Mouse (Mus musculus) kidney, postnatal 0 days (tissue): ENCODE results near the gene Pabpn1l. TPM values are rescaled to one million over a fixed set of nuclear protein-coding genes. Genes with fewer than 3 reads are reported as not detected.
"Not testable (repeated sequence)": the region's sequence is repeated elsewhere in the genome, so short reads cannot be mapped to it uniquely, and the experiment has no call there.

Source experiments
- ATAC-seq: fragments of 200-750 bp; cut with Nextera tagmentation; replicated peaks from 2 replicates; pipeline ENCODE4 v1.8.0; 2017; ENCODE audit warnings: low read depth, moderate number of reproducible peaks, moderate TSS enrichment, moderate library complexity; ENCODE audit not compliant: low FRiP score
- DNase-seq: peaks from one replicate; pipeline ENCODE4 v3.0.0-alpha.2; 2016; ENCODE audit warnings: low spot score
- H3K27ac ChIP-seq: fragments of 300-500 bp; sonication (generic); 2 replicates; pipeline ENCODE4 v1.5.1; 2014; ENCODE audit warnings: mild to moderate bottlenecking
- H3K27me3 ChIP-seq: fragments of 300-500 bp; sonication (generic); 2 replicates; pipeline ENCODE4 v1.6.1; 2014; ENCODE audit warnings: low read length, mixed read lengths; ENCODE audit not compliant: insufficient read depth
- H3K36me3 ChIP-seq: fragments of 300-500 bp; sonication (generic); 2 replicates; pipeline ENCODE4 v1.6.1; 2014; ENCODE audit warnings: low read length, mixed read lengths; ENCODE audit not compliant: insufficient read depth
- H3K4me1 ChIP-seq: fragments of 300-500 bp; sonication (generic); replicated peaks from 2 replicates; pipeline ENCODE4 v1.6.1; 2014; ENCODE audit warnings: antibody characterized with exemption, low read length, mixed read lengths; ENCODE audit not compliant: insufficient read depth
- H3K4me2 ChIP-seq: fragments of 300-500 bp; sonication (generic); 2 replicates; pipeline ENCODE4 v1.6.1; 2014; ENCODE audit warnings: mild to moderate bottlenecking, low read length, moderate library complexity, mixed read lengths
- H3K4me3 ChIP-seq: fragments of 300-500 bp; sonication (generic); replicated peaks from 2 replicates; pipeline ENCODE4 v1.5.1; 2014; ENCODE audit warnings: low read depth, low read length
- H3K9ac ChIP-seq: fragments of 300-500 bp; sonication (generic); 2 replicates; pipeline ENCODE4 v1.6.1; 2014; ENCODE audit warnings: low read depth, low read length
- H3K9me3 ChIP-seq: fragments of 300-500 bp; sonication (generic); replicated peaks from 2 replicates; pipeline ENCODE4 v1.6.1; 2016; ENCODE audit warnings: low read length, inconsistent platforms, mixed read lengths
- CTCF ChIP-seq: IDR thresholded peaks from 2 replicates; pipeline ENCODE4 v1.5.1; 2016; ENCODE audit warnings: antibody characterized with exemption, low read depth, mild to moderate bottlenecking, moderate library complexity
- WGBS: fragments of 180-500 bp; shearing (Covaris S2); extraction: QIAGEN DNeasy Blood & Tissue Kit; methylation state at CpG from one replicate; pipeline ENCODE4 v1.1.7; 2014; 5-methylcytosine and 5-hydroxymethylcytosine counted together
- polyA plus RNA-seq: library from polyadenylated mRNA; unstranded; fragments of >200 nt; fragmentation: Nextera tagmentation; extraction: Ambion mirVana; gene quantifications from 2 replicates; pipeline ENCODE4 v1.2.1, GENCODE M21; 2015

Gene Pabpn1l
- polyA plus RNA-seq, 1 experiment from 2014 or later, result 0.22 TPM

DNA sequence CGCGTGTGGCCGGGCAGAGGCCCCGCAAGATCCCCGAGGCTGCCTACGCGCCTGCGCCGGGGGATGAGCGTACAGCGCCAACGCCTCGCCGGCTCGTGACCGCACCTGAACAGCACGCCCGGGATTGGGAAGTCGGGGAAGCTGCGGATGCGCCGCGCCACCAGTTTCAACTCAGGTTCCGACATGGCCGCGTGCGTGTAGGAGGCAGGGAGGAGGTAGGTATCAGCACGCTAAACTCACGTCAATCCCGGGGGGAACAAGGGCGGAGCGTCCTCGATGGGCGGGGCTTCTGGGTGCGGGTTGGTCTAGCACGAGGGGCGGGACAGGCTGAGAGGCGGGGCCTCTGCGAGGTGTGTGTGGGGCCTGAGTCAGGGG lies 45.9 kb downstream of the Pabpn1l start, which contains the start of gene Aprt:
Aprt (minus strand) TSS at position 262 of the 375 bp plus-strand sequence.
- Histone ChIP-seq H3K27me3 (no peaks in the 10 kb centered on the region), H3K36me3 (peaks cover 12% of the 10 kb centered on the region), H3K27ac (peak within 1 kb of the TSS; percentile 83), H3K9ac (peak within 1 kb of the TSS; percentile 71), H3K4me2 (peak within 1 kb of the TSS; percentile 89), H3K4me3 (peak within 1 kb of the TSS; percentile 62), H3K9me3 (no peaks in the 10 kb centered on the region), H3K4me1 (peaks cover 26% of the 10 kb centered on the region)
- WGBS, result 0% methylated on average over 39 of the region's 39 CpGs
- ATAC-seq (peak; percentile 82), DNase-seq (peak; percentile 96)
- no peak for TF ChIP-seq CTCF

DNA sequence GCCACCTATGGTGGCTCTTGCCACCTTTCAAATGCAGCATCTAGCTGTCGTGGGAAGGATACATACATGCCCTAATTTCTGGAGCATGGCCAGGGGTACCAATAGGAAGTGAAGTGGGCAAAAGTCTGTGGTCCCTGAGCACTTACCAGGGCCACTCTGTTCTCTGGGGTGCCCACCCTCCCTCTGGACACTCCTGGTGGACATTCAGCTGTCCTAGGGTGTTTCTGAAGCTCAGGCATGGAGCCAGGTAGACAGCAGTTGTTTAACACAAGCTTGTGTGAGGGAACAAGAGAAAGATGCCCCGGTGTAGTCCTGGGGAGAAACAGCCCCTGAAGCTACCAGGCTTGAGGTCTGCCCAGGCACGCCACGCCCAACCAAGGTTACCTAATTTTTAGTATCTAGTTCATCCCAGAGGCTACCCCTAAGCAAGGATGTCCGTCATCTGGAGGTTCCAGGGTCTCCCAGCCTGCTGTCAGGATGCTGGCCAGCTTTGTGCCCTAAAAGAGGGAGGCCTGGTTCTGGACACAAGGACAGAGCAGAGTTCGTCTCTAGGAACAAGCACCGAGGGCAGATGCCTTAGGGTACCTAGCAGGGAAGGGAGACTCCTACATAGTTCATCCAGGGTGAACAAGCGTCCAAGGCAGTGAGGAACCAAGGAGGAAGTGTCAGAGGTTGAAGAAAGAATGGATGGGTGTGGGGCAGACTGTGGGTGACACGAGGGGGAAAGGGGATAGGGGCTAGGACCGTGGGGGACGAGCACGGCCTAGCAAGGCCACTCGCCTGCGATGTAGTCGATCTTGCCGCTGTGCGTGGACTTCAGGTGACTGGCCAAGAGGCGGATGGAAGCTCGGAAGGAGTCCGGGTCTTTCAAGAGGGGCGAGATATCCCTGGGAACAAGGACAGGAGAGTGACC lies 46.5 kb downstream of the Pabpn1l start:
- WGBS, result 17% methylated on average over 21 of the region's 21 CpGs
- no peak for TF ChIP-seq CTCF
- Histone ChIP-seq H3K27ac (peak overlapping the region; percentile 83), H3K4me1 (peaks cover 26% of the 10 kb centered on the region), H3K9me3 (no peaks in the 10 kb centered on the region), H3K4me3 (peak overlapping the region; percentile 62), H3K9ac (peak overlapping the region; percentile 71), H3K36me3 (peaks cover 17% of the 10 kb centered on the region), H3K4me2 (peak overlapping the region; percentile 89), H3K27me3 (no peaks in the 10 kb centered on the region)
- ATAC-seq (peak; percentile 12), DNase-seq (no peak)

DNA sequence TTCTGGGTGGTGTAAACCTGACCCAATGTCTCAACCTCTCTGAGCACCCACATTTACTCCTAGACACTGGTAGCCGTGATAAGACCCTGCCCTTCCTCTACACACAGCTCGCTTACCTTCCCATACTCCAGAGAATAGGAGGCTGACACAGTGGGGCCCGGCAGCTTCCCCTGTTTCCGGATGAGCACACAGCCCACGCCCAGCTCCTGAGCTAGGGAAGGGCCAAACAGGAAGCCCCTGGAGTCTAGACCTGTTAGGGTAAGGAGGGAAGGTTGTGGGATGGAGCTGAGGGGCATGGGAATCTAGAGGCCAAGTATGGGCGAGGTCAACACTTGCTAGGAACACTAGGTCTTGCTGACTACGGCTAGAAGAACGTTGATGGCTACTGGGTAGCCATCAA lies 47.3 kb downstream of the Pabpn1l start:
- H3K36me3 ChIP-seq, result peaks cover 22% of the 10 kb centered on the region
- no peaks in the 10 kb centered on the region for H3K9me3 ChIP-seq
- peak overlapping the region; percentile 62; the same call in 1 of the 2 replicates for H3K4me3 ChIP-seq
- no peaks in the 10 kb centered on the region for H3K27me3 ChIP-seq
- peak overlapping the region; percentile 83 for H3K27ac ChIP-seq
- 41% methylated on average over 8 of the region's 8 CpGs for WGBS
- ATAC-seq (no peak), DNase-seq (no peak)
- no peak for TF ChIP-seq CTCF
- peaks cover 26% of the 10 kb centered on the region for H3K4me1 ChIP-seq
- H3K9ac ChIP-seq, result peak overlapping the region; percentile 71; the same call in 1 of the 2 replicates
- peak overlapping the region; percentile 89 for H3K4me2 ChIP-seq

DNA sequence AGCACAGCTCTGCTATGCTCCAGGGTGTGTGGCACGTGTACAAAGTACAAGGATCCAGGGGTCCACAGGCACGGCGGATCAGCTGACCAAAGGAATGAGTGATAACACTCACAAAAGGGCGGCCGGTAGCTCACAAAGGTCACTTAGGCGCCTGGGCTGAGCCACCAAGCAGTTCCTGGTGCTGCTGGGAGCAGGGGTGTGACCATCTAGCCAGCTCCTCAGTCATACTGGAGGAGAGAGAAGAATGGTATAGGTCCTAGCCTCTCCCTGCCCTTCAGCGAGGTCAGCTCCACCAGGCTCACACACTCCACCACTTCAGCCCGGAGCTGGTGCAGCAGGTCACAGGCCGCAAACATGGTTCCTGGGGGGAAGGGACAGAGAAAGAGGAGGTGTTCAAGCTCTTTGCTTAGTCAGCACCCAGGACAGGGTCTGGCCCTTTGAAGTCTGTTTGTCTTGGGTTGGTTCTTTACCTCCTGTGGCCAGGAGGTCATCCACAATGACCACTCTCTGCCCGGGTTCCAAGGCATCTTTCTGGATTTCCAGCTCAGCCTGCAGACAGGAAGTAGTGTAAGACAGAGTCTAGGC lies 47.8 kb downstream of the Pabpn1l start:
- ATAC-seq (peak; percentile 15; the same call in 1 of the 2 replicates), DNase-seq (no peak)
- Histone ChIP-seq H3K4me1 (peaks cover 25% of the 10 kb centered on the region), H3K4me2 (peak overlapping the region; percentile 89), H3K9ac (no peak overlapping the region), H3K27me3 (no peaks in the 10 kb centered on the region), H3K9me3 (no peaks in the 10 kb centered on the region), H3K27ac (peak overlapping the region; percentile 83), H3K36me3 (peaks cover 26% of the 10 kb centered on the region), H3K4me3 (no peak overlapping the region)
- 24% methylated on average over 10 of the region's 10 CpGs for WGBS
- no peak for TF ChIP-seq CTCF

DNA sequence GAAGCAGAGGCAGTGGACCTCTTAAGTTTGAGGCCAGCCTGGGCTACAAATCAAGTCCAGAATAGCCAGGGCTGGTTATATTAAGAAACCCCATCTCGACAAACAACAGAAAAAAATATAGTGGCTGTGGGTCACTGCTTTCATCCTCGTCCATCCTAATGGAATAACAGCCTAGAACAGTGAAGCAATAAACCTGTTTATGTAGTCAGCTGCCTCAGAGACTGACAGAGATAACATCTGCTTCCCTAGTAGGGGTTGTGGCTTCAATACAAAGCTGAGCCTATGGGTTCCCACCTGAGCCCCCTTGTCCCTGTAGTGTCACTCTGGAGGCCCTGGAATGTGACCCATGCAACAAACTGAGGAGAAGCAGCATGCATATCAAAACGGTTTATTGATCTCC lies 48.3 kb downstream of the Pabpn1l start:
- 13% methylated on average over 3 of the region's 3 CpGs for WGBS
- H3K9me3 ChIP-seq, result no peaks in the 10 kb centered on the region
- peaks cover 26% of the 10 kb centered on the region for H3K36me3 ChIP-seq
- H3K4me2 ChIP-seq, result no peak overlapping the region
- no peak overlapping the region for H3K4me3 ChIP-seq
- peaks cover 23% of the 10 kb centered on the region for H3K4me1 ChIP-seq
- no peak for ATAC-seq
- H3K27ac ChIP-seq, result peak overlapping the region; percentile 83
- no peak for TF ChIP-seq CTCF
- DNase-seq, result no peak
- no peaks in the 10 kb centered on the region for H3K27me3 ChIP-seq
- no peak overlapping the region for H3K9ac ChIP-seq

DNA sequence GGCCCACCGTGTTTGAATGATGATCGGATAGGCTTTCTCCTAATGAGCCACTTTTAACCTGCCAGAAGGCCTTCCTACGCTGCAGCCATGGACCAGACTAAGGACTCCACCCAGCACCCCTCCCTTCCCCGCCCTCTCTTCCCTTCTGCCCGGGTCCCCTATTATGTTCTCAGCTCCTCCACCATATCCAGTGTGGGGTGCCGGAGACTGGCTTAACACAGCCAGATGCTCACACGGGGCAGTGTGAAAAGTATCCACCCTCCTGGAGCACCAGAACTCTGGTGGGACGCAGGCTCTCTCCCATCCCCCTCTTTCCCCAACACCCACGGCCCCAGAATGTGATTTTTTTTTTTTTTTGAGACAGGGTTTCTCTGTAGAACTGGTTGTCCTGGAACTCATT lies 49.0 kb downstream of the Pabpn1l start:
- H3K4me3 ChIP-seq, result no peak overlapping the region
- H3K27ac ChIP-seq, result no peak overlapping the region
- H3K36me3 ChIP-seq, result peaks cover 26% of the 10 kb centered on the region
- no peak for TF ChIP-seq CTCF
- H3K4me2 ChIP-seq, result no peak overlapping the region
- no peaks in the 10 kb centered on the region for H3K27me3 ChIP-seq
- WGBS, result 58% methylated on average over 9 of the region's 9 CpGs
- DNase-seq (no peak), ATAC-seq (no peak)
- no peaks in the 10 kb centered on the region for H3K9me3 ChIP-seq
- no peak overlapping the region for H3K9ac ChIP-seq
- H3K4me1 ChIP-seq, result peaks cover 28% of the 10 kb centered on the region

DNA sequence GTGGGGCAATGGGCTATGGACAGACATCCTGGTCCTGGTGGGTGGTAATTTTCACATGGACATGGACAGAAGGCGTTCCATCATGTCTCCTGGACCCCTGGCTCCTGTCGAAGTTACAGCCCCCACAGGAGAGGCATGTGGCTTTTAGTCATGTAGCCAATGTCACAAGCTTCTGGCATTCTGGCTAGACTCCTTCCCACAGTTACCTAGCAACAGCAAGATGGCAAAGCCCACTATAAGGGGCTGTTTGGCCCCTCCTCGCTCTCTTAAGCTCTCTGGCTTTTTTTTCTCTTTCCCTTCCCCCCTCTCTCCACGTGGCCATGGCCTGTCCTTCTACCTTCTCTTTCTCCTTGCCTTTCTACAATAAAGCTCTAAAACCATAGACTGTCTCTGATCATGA lies 49.4 kb downstream of the Pabpn1l start:
- not testable (repeated sequence) for H3K4me3 ChIP-seq, H3K9me3 ChIP-seq, H3K9ac ChIP-seq, H3K27me3 ChIP-seq, H3K4me2 ChIP-seq, H3K27ac ChIP-seq, DNase-seq, ATAC-seq
- WGBS, result 54% methylated on average over 4 of the region's 4 CpGs
- Histone ChIP-seq H3K36me3 (peaks cover 26% of the 10 kb centered on the region), H3K4me1 (peaks cover 28% of the 10 kb centered on the region)
